Mouse (Mus musculus): ENCODE data around the gene Gys1. TPM values are rescaled to one million over a fixed set of nuclear protein-coding genes. Genes with fewer than 3 reads are reported as not detected.

Gys1 gene
- polyA plus RNA-seq, 1 experiment: 24.4 TPM

- no peak overlapping the region for H3K4me3 ChIP-seq (ENCODE audit: low read depth, low read length)
- H3K9me3 ChIP-seq (replicated peaks; ENCODE audit: control insufficient read depth, insufficient read depth, low read length, poor library complexity, severe bottlenecking): no peaks in the 10 kb centered on the region
- H3K27me3 ChIP-seq (ENCODE audit: control insufficient read depth, insufficient read depth, low read length, poor library complexity, severe bottlenecking): no peaks in the 10 kb centered on the region
- no peak overlapping the region for H3K9ac ChIP-seq (ENCODE audit: low read depth, poor library complexity, severe bottlenecking)
- peaks cover 2% of the 10 kb centered on the region for H3K4me1 ChIP-seq (ENCODE audit: control insufficient read depth, insufficient read depth, low read length)
- H3K36me3 ChIP-seq (ENCODE audit: control insufficient read depth, insufficient read depth, low read length, poor library complexity, severe bottlenecking): no peaks in the 10 kb centered on the region
- TF ChIP-seq EP300 (IDR thresholded peaks at IDR 0.05; ENCODE audit: insufficient read depth, low read depth, low read length) (no peak), POLR2A (IDR thresholded peaks at IDR 0.05; ENCODE audit: insufficient read depth, low read length) (no peak), CTCF (IDR thresholded peaks at IDR 0.05; ENCODE audit: low read depth, low read length) (no peak)
- H3K27ac ChIP-seq (ENCODE audit: insufficient read depth, low read length): no peak overlapping the region
These were observed 26.8 kb upstream of the Gys1 start for GRCm38 (mm10) chr7:45407836-45408235.

DNA sequence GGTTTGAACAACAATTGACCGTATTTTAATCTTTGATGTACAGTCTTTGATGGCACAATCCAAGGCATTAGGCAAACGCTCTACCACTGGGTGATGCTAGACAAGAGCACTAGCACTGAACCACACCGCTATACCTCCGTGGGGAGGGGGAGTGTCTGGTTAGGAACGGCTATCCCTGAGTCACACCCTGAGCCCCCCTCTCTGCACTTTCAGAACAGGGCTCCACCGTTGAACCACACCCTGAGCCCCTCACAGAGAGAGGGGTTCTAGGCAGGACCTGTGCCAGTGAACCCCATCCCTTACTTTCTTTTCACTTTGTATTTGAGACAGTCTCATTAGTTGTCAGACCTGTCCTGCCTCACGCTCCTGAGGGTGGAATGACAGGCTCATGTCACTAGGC lies 26.3 kb upstream of the Gys1 start:
- Histone ChIP-seq H3K4me3 (ENCODE audit: low read depth, low read length) (no peak overlapping the region), H3K27me3 (ENCODE audit: control insufficient read depth, insufficient read depth, low read length, poor library complexity, severe bottlenecking) (no peaks in the 10 kb centered on the region), H3K9me3 (replicated peaks; ENCODE audit: control insufficient read depth, insufficient read depth, low read length, poor library complexity, severe bottlenecking) (no peaks in the 10 kb centered on the region), H3K4me1 (ENCODE audit: control insufficient read depth, insufficient read depth, low read length) (peaks cover 2% of the 10 kb centered on the region), H3K27ac (ENCODE audit: insufficient read depth, low read length) (no peak overlapping the region), H3K9ac (ENCODE audit: low read depth, poor library complexity, severe bottlenecking) (no peak overlapping the region), H3K36me3 (ENCODE audit: control insufficient read depth, insufficient read depth, low read length, poor library complexity, severe bottlenecking) (no peaks in the 10 kb centered on the region)
- TF ChIP-seq POLR2A (IDR thresholded peaks at IDR 0.05; ENCODE audit: insufficient read depth, low read length) (no peak), EP300 (IDR thresholded peaks at IDR 0.05; ENCODE audit: insufficient read depth, low read depth, low read length) (no peak), CTCF (IDR thresholded peaks at IDR 0.05; ENCODE audit: low read depth, low read length) (no peak)

- H3K9ac ChIP-seq (ENCODE audit: low read depth, poor library complexity, severe bottlenecking): no peak overlapping the region
- H3K9me3 ChIP-seq (replicated peaks; ENCODE audit: control insufficient read depth, insufficient read depth, low read length, poor library complexity, severe bottlenecking): no peaks in the 10 kb centered on the region
- H3K36me3 ChIP-seq (ENCODE audit: control insufficient read depth, insufficient read depth, low read length, poor library complexity, severe bottlenecking): no peaks in the 10 kb centered on the region
- no peak overlapping the region for H3K4me3 ChIP-seq (ENCODE audit: low read depth, low read length)
- TF ChIP-seq CTCF (IDR thresholded peaks at IDR 0.05; ENCODE audit: low read depth, low read length): no peak
- no peak for TF ChIP-seq POLR2A (IDR thresholded peaks at IDR 0.05; ENCODE audit: insufficient read depth, low read length)
- no peak for TF ChIP-seq EP300 (IDR thresholded peaks at IDR 0.05; ENCODE audit: insufficient read depth, low read depth, low read length)
- peaks cover 2% of the 10 kb centered on the region for H3K4me1 ChIP-seq (ENCODE audit: control insufficient read depth, insufficient read depth, low read length)
- H3K27ac ChIP-seq (ENCODE audit: insufficient read depth, low read length): no peak overlapping the region
- no peaks in the 10 kb centered on the region for H3K27me3 ChIP-seq (ENCODE audit: control insufficient read depth, insufficient read depth, low read length, poor library complexity, severe bottlenecking)
These were observed 25.7 kb upstream of the Gys1 start for GRCm38 (mm10) chr7:45408949-45409348.

DNA sequence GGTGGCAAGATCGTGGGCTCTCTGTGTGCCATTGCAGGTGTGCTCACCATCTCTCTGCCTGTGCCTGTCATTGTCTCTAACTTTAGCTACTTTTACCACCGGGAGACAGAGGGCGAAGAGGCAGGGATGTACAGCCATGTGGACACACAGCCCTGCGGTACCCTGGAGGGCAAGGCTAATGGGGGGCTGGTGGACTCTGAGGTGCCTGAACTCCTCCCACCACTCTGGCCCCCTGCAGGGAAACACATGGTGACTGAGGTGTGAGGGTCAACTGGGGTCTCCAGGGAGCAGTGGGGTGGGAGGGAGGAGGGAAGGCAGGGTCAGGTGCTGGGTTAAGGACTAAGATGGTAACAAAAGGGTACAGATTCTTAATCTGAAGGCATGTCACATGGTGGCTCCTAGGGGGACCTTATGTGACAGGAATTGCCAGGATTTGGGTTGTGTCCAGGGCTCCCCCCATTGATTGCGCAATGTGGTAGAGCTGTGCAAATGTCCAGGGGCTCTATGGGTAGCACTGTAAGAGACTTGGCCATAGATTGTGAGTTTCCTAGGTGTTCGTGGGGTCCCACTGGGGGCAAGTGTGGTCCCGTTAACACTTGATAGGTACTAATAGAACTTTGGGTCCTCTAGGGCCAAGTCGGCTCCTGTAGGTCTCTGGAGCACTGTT lies 25.0 kb upstream of the Gys1 start:
- Histone ChIP-seq H3K27me3 (ENCODE audit: control insufficient read depth, insufficient read depth, low read length, poor library complexity, severe bottlenecking) (no peaks in the 10 kb centered on the region), H3K4me1 (ENCODE audit: control insufficient read depth, insufficient read depth, low read length) (peaks cover 2% of the 10 kb centered on the region), H3K4me3 (ENCODE audit: low read depth, low read length) (no peak overlapping the region), H3K9me3 (replicated peaks; ENCODE audit: control insufficient read depth, insufficient read depth, low read length, poor library complexity, severe bottlenecking) (no peaks in the 10 kb centered on the region), H3K27ac (ENCODE audit: insufficient read depth, low read length) (no peak overlapping the region), H3K9ac (ENCODE audit: low read depth, poor library complexity, severe bottlenecking) (no peak overlapping the region), H3K36me3 (ENCODE audit: control insufficient read depth, insufficient read depth, low read length, poor library complexity, severe bottlenecking) (no peaks in the 10 kb centered on the region)
- TF ChIP-seq EP300 (IDR thresholded peaks at IDR 0.05; ENCODE audit: insufficient read depth, low read depth, low read length): no peak
- TF ChIP-seq POLR2A (IDR thresholded peaks at IDR 0.05; ENCODE audit: insufficient read depth, low read length): no peak
- TF ChIP-seq CTCF (IDR thresholded peaks at IDR 0.05; ENCODE audit: low read depth, low read length): no peak

DNA sequence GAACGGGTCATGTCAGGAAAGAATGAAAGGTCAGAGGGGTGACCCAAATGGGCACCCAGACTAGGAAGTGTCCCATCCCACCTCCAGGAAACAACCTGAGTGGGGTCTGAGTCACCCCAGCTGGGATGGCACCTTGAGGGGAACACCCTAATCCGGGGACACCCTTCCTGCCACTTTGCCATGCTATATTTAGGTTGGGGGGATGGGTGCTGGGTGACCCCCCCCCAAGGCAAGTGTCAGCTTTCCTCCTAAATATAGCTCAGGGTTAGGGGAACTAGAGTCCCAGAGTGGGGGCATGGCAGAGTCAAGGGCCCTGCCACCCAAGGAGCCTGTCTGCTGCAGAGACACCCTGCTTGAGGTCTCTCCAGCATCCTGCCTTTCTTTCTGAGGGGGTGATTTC lies 22.2 kb upstream of the Gys1 start:
- Histone ChIP-seq H3K4me3 (ENCODE audit: low read depth, low read length) (no peak overlapping the region), H3K4me1 (ENCODE audit: control insufficient read depth, insufficient read depth, low read length) (peaks cover 6% of the 10 kb centered on the region), H3K36me3 (ENCODE audit: control insufficient read depth, insufficient read depth, low read length, poor library complexity, severe bottlenecking) (no peaks in the 10 kb centered on the region), H3K27me3 (ENCODE audit: control insufficient read depth, insufficient read depth, low read length, poor library complexity, severe bottlenecking) (no peaks in the 10 kb centered on the region), H3K27ac (ENCODE audit: insufficient read depth, low read length) (no peak overlapping the region), H3K9me3 (replicated peaks; ENCODE audit: control insufficient read depth, insufficient read depth, low read length, poor library complexity, severe bottlenecking) (no peaks in the 10 kb centered on the region), H3K9ac (ENCODE audit: low read depth, poor library complexity, severe bottlenecking) (peak overlapping the region; percentile 87; the same call in 1 of the 2 replicates)
- TF ChIP-seq POLR2A (IDR thresholded peaks at IDR 0.05; ENCODE audit: insufficient read depth, low read length) (no peak), EP300 (IDR thresholded peaks at IDR 0.05; ENCODE audit: insufficient read depth, low read depth, low read length) (no peak), CTCF (IDR thresholded peaks at IDR 0.05; ENCODE audit: low read depth, low read length) (no peak)

DNA sequence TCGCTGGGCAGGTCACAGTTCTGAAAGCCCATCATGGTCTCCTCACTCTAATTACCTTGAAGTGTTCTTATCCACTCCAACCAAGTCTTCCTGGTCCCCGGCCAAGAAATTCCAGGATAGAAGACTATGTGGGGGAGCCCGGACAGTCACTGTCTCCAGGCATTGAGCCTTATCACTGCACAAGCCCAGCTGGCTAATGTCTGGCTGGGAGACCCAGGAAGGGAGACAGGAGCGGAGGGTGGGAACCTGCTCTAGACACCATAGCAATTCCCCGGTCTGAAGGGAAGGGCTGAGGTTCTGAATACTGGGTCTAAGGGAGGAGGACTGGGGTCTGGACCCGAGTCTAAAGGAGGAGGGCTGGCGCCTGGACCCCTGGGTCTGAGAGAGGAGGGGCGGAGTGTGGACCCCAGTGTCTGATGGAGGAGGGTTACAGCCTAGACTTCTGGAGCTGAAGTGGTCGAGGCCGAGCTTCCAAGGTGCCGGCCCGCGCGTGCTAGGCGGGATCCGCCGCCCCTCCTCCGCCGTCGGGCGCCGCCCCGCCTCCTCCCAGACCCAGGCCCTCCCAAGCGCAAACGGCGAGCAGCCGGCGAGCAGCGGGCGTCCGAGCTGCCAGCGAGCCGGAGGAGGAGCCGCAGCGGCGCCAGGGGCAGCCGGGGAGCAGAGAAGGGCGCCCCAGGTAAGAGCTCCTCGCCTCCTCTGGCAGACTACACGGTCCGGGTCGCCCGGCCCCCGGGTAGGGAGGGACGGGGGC lies 21.4 kb upstream of the Gys1 start, which contains the start of gene Ntf5:
Ntf5 (plus strand) TSS at position 583 of the 751 bp plus-strand sequence.
- peak within 1 kb of the TSS; percentile 29 for H3K27ac ChIP-seq (ENCODE audit: insufficient read depth, low read length)
- TF ChIP-seq CTCF (IDR thresholded peaks at IDR 0.05; ENCODE audit: low read depth, low read length): no peak
- no peak for TF ChIP-seq EP300 (IDR thresholded peaks at IDR 0.05; ENCODE audit: insufficient read depth, low read depth, low read length)
- no peak for TF ChIP-seq POLR2A (IDR thresholded peaks at IDR 0.05; ENCODE audit: insufficient read depth, low read length)
- H3K27me3 ChIP-seq (ENCODE audit: control insufficient read depth, insufficient read depth, low read length, poor library complexity, severe bottlenecking): no peaks in the 10 kb centered on the region

More for the DNA sequence above, 21.4 kb upstream of the Gys1 start, which contains the start of gene Ntf5:
- Histone ChIP-seq H3K9ac (ENCODE audit: low read depth, poor library complexity, severe bottlenecking) (peak within 1 kb of the TSS; percentile 87), H3K4me1 (ENCODE audit: control insufficient read depth, insufficient read depth, low read length) (peaks cover 10% of the 10 kb centered on the region), H3K9me3 (replicated peaks; ENCODE audit: control insufficient read depth, insufficient read depth, low read length, poor library complexity, severe bottlenecking) (no peaks in the 10 kb centered on the region), H3K36me3 (ENCODE audit: control insufficient read depth, insufficient read depth, low read length, poor library complexity, severe bottlenecking) (no peaks in the 10 kb centered on the region), H3K4me3 (ENCODE audit: low read depth, low read length) (peak within 1 kb of the TSS; percentile 58)
